Mouse (Mus musculus) ES-Bruce4 (cell line): ENCODE measurements around the gene Slc9a9.

ENCODE experiments used
- CTCF ChIP-seq: IDR thresholded peaks from one replicate; pipeline ENCODE4 v1.8.1; 2011; ENCODE audit warnings: low read depth, low read length
- EP300 ChIP-seq: IDR thresholded peaks from 2 replicates; pipeline ENCODE4 v1.6.1; 2011; ENCODE audit warnings: low read depth, low read length; ENCODE audit not compliant: insufficient read depth

GRCm38 (mm10) chr9:95180005-95180404, 510.3 kb downstream of the Slc9a9 start:
- TF ChIP-seq EP300 (no peak), CTCF (no peak)
